Mouse (Mus musculus) CH12F3 (cell line): ENCODE data around the gene Serac1.

Source experiments
- in situ Hi-C: fragments of 300-500 bp; cut with MboI; formaldehyde crosslinking; loops from 2 replicates; pipeline ENCODE4 v1.14.3; 2020; ENCODE audit warnings: low sequenced_read_pairs

The Serac1 gene

DNA sequence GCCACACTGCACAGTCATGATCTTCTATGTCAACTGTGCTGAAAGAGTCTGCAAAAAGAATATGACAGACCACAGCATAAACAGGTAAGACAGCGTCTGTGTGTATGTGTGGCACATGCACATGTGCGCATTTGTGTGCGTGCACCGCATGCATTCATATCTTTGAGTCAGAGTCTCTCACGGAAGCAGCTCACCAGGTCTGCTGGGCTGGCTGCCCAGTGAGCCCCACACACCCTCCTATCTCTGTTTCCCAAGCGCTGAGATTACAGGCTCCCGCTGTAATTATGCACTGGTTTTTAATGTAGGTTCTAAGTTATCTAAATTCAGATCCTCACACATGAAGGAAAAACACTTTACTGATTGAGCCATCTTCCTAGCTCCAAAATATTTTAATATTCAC is 11.9 kb downstream of the Serac1 start:
- in situ Hi-C loops = no loop called here

DNA sequence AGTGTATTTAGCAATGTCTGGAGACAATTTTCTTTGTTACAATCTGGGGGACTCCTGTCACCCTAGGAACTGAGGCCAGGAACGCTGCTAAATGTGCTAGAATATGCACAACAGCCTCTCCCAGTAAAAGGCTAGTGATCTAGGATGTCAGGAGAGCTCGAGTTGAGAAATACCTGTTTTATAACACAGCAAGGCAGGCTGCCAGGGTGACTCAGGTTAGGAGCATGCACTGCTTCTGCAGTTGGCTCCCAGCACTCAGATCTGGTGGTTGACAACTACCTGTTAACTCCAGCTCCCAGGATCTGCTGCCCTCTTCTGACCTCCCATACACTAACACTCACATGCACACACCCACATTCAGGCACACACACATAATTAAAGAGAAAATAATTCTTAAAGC is 13.5 kb downstream of the Serac1 start:
- in situ Hi-C loops = no loop called here

DNA sequence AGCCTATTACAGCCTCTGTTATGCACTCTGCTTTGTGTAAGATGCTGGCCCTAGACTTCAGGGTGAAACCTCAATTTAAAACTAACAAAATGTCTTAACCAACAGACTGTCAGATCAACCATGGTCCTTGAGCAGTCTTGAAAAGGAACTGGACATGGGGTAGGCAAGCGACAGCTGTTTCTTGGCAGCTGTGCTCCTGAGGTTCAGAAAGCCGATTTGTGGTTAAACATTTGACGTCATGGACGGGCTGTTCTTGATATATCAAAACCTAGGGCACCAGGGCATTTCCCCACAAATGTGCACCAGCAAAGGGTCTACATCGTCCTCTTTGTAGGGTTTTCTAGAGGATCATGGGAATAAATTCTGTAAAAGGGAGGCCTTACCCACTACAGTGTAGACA is 16.0 kb downstream of the Serac1 start:
- in situ Hi-C loops = no loop called here

DNA sequence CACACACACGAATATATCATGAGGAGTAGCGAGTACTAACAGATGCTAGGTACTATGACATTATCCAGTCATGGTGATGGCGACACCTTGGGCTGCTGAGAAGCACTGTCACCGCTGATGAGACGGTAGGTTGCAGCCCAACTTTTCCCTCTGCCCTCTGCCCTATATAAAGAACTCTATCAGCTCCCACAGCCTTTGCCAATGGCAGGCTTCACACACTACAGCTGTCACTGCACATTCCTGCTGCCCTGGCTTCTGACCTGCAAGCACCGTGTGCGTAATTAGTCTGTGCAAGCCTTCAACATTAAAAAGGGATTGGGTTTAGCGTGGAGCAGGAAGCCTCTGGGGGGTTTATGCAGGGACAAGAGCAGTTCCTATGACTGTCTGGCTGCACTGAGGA is 16.7 kb downstream of the Serac1 start:
- in situ Hi-C loops = no loop called here

DNA sequence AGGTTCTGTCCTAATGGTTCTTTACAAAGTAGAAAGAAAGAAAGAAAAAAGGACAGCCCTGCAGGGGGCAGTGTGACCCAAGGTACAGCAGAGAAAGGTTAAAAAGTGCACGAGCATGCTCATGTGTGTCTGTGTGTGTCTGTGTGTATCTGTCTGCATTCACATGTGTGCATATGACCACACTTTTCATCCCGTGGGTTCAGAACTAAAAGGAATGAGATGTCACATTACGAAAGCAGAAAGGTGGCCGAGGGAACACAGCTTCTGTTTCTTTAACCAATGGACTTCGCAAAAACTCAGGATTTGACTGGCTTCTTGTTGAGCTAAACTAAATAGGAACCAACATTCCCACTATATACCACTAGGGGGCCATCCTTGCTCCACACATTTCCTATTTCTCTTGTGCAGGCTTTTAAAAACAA is 24.6 kb downstream of the Serac1 start:
- in situ Hi-C loops = no loop called here

DNA sequence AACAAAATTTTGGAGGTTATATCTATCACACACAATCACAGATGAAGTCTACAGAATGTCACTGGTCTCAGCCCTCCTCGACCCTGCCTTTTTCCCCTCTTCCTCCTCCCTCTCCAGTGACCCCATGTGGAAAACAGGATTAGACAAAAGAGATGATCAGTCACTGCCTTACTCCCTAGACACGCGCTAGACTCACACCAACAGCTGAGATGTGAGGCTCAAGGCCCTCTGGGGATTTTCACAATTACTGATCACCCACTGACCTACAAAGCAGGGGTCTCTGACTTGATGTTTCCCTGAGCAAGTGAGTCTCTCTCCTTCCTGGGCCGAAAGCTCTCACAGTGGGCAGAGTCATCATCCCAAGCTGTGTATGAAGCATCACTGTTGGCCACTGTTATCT is 26.7 kb downstream of the Serac1 start:
- in situ Hi-C loops = no loop called here

DNA sequence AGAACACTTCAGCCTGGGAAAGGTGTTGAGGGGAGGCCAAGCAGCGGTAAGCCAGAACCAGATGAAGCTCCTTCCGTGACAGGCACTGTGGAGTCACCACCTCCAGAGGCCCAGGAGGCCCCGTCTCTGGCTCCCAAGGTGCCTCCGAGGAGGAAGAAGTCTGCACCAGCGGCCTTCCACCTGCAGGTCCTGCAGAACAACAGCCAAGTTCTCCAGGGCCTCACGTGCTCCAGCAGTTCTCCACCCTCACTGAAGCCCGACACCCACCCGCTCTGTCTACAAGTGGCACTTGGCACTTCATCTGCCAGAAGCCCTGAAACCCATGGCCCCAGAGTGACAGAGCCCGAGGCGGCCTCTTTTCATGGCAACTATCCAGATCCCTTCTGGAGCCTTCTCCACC is 42.0 kb downstream of the Serac1 start:
- in situ Hi-C loops = no loop called here

DNA sequence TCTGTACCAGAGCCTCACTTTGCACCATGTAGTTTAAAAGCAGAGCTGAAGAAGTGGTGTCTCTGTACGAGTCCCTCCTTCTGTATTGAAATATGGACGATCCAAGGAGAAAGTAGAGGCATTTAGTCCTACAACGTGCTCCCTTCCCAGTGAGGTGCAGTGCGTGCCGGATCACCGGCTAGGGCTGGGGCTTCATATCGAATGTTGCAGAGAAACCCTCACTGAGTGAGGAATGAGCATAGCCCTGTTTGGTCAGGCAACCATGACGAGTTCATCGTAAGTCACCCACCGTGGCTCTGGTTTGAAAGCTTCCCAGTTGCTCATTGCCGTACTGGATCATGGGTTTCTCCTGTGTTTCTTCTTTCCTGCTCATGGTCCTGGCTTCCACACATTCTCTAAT is 42.7 kb downstream of the Serac1 start:
- in situ Hi-C loops = no loop called here

DNA sequence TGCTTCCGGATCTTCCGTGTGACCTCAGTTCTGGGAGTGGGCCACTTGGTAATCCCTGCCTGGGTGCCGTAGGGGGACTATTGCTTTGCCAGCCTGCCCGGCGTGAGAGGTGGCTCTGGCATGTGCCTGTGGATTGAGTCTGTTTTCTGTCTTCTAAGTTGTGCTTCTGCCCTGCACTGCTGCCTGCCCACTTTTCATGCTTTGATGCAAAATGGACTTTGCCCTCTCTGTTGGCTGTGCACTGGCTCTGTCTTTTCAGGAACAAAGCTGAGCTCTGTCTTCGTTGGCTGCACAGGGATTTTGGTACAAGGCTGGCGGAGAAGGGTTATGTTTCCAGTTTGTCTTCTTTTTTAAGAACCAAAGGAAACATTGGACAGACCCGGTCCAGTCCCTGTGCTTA is 43.1 kb downstream of the Serac1 start:
- in situ Hi-C loops = no loop called here

DNA sequence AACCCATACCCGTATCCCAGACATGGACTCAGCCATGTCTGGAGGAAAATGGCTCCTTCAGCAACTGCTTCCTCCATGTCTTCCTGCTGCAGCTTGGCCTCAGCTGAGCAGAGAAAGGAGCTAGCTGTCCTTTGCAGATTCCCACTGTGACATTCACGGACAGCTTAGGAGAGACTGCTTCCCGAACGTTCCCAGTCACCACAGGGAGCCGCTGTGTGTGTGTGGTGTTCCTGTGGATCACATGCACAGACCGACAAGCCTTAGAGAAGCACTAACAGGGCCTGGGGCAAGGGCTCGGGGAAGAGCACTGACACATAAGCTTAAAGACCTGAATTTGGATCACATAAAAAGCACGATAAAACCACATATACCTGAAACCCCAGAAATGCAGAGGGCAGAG is 43.9 kb downstream of the Serac1 start:
- in situ Hi-C loops = no loop called here

DNA sequence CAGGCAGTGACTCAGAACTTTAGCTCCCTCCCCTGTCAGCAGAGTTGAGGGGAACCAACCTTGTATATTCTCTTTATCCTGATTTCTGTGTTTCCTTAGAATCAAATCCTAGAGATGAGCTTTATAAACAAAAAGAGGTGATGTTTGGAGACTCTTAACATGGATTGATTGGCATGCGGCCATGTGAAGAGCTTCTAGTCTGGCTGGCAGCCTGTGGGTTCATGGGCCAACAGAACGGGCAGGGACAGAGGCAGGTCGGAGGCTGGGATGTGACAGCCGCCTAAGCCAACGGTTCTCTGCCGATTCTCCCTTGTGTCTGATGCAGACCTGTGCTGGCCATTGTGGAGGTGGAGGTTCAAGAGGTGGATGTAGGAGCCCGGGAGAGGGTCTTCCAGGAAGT is 53.7 kb downstream of the Serac1 start:
- in situ Hi-C loops = no loop called here

DNA sequence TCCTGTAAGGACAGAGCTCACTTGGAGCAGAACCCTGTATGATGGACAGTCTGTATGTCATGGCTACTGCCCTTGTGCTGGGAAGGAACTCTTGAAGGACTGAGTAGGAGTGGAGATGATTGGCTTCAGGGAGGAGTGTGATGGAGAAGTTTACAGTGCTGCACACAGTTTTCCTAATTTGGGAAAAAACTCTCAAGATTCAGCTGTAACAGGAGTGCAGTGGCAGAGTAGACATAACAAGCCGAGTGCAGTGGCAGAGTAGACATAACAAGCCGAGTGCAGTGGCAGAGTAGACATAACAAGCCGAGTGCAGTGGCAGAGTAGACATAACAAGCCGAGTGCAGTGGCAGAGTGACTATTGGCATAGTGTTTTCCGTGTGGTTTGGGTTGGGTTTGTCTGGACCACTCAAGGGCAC is 58.2 kb downstream of the Serac1 start:
- in situ Hi-C loops = loop anchor here (25.0 kb wide), 1 partner anchor 584 kb away; the partner anchor contains the start of gene Tmem242

DNA sequence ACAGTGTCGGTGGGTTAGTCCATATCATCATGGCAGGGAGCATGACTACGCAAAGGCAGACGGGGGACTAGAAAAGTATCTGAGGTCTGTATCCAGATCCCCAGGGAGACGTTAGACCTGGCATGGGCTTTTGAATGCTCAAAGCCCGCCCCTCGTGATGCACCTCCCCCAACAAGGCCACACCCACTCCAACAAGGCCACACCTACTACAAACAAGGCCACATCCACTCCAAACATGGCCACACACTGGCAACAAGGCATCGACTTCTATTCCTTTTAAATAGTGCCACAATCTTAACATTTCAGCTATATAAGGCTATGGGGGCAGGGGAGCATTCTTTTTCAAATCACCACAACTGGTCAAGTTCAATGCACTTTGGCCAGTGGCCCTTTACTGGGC is 58.9 kb downstream of the Serac1 start:
- in situ Hi-C loops = loop anchor here (25.0 kb wide), 1 partner anchor 583 kb away; the partner anchor contains the start of gene Tmem242

DNA sequence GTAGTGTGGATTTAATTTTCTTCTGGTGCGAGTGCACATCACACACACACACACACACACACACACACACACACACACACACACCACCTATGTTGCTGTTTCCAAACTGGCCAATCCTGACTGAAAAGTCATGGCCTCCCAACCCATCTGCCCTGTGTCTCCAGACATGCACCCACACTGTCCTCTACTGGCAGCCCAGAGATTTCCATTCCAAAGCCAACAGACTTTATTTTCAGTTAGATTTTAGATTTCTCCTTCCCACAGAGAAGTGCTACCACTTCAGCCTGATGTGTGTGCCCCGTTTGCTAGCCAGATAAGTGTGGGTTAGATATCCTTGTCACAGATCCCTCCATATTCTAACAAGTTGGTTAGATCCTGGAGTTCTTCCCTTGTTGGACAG is 59.8 kb downstream of the Serac1 start:
- in situ Hi-C loops = loop anchor here (25.0 kb wide), 1 partner anchor 582 kb away; the partner anchor contains the start of gene Tmem242

DNA sequence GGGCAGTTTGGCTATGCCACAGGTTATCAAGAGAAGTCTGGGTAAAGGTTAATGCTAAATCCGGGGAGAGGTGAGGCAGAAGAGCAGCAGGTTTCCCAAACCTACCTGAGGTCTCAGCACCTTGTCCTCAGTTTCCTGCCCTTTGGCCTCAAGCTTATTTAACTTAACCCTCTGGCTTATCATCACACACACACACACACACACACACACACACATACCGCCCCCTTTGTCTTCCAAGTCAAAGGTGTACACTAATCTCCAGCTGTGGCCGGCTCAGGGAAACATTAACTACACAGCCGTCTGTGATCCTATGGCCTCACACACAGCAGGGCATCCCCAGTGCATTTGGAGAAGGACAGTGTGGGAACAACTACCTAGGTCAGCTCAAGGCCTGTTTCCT is 61.2 kb downstream of the Serac1 start:
- in situ Hi-C loops = loop anchor here (25.0 kb wide), 1 partner anchor 581 kb away; the partner anchor contains the start of gene Tmem242

DNA sequence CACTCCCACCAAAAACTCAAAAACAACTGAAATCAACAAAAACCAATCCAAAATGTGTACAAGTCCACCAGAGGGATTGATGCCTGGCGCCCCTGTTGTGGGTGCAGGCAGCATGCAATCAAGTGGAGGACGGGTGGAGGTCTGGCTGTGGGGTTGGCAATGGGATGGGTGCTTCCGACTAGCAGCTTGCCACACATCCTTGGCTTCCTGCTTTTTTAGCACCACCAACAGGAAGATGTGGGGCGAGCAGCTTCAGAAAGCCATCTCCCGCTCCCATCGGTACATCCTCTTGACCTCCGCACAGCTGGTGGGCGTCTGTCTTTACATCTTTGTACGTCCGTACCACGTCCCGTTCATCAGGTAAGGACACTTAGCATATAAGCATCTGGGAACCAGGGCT is 62.3 kb downstream of the Serac1 start:
- in situ Hi-C loops = loop anchor here (25.0 kb wide), 1 partner anchor 580 kb away; the partner anchor contains the start of gene Tmem242

DNA sequence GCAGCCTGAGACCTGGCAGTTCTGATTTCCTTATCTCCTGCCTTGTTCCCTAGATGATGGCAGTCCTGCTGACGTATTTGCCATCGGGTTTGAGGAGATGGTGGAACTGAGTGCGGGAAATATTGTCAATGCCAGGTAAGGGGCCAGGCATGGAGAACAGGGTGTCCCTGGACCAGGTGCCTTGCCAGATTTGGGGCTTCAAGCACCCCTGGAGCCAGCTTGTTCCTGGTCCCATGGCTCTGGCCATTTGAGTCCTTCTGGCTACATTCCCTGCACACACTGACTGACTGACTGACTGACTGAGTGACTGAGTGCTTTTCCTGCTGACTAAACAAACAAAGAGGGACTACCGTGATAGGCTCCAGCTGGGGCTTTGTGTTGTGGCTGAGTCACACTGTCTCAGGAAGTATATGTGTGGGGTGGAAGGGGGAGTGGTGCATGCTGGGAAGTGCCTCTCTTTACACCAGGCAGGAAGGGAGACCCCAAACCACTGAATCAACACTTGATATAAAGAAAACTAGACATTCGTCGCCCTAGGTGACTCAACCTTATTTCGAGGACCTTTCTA is 63.2 kb downstream of the Serac1 start:
- in situ Hi-C loops = loop anchor here (25.0 kb wide), 1 partner anchor 579 kb away; the partner anchor contains the start of gene Tmem242

DNA sequence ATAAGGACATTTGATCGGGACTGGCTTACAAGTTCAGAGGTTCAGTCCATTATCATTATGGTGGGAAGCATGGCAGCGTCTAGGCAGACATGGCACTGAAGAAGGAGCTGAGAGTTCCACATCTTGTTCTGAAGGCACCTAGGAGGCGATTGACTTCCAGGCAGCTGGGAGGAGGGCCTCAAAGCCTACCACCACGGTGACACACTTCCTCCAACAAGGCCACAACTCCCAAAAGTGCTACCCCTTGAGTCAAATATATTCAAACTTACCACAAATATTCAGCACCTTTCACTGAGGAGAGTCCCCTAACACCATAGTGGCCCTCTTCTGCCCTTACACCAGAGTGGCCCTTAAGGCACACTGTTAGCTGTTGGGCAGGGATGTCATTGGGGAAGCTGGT is 64.6 kb downstream of the Serac1 start:
- in situ Hi-C loops = loop anchor here (25.0 kb wide), 1 partner anchor 578 kb away; the partner anchor contains the start of gene Tmem242

DNA sequence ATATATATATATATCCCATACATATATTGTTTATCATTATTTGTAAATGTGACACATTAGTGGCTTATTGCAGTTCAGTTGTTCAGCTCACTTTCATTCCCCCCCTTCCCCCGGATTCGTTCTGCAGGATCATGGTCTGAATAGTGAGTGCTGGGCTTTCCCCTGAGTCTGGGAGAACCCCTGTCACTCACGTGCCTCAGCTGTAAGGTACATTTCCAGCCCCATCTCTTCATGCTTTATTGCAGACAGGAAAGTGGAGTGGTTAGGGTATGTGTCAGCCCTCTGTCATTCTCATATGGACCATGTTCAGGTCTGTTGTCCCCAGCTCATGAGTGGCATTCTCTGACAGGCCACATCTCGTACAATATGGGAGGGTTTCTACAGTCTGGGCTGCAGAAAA is 66.5 kb downstream of the Serac1 start:
- in situ Hi-C loops = loop anchor here (25.0 kb wide), 1 partner anchor 576 kb away; the partner anchor contains the start of gene Tmem242

DNA sequence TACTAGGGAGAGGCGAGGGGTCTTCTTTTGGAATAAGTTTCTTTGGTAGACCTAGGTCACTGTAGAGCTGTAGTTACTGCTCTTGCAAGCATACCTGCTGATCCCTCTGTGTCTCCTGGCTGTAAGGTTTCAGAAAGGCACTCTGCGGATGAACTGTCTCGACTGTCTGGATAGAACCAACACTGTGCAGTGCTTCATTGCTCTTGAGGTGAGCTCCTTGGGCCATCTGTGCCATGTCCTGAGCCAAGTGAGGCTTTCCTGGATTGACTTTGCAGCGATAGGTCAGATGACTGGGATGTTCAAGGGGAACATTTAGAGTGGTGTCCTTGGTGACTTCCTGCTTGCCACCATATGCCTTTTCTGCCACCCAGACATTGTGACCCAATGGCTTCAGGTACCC is 69.9 kb downstream of the Serac1 start:
- in situ Hi-C loops = loop anchor here (10.0 to 25.0 kb wide), 2 partner anchors 65 to 572 kb away; partner anchors contain the start of genes Synj2 and Tmem242

DNA sequence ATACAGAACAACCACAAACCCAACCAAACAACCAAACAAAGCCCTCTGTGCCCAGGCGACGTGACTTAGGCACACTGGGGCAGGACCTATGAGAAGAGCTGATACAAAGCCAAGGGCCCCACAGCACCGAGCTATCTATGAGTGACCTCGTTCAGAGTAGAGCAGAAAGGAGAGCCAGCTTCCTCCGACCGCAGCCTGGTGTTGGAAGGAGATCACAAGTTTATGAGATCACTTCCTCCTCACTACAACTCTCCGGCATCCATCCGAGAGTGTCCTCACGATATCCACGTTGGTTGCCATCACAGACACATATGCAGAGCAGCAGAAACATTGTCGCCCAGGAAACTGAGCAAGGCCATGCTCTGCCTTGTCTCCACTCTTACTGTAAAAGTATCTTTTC is 71.0 kb downstream of the Serac1 start:
- in situ Hi-C loops = loop anchor here (10.0 to 25.0 kb wide), 2 partner anchors 64 to 571 kb away; partner anchors contain the start of genes Synj2 and Tmem242

DNA sequence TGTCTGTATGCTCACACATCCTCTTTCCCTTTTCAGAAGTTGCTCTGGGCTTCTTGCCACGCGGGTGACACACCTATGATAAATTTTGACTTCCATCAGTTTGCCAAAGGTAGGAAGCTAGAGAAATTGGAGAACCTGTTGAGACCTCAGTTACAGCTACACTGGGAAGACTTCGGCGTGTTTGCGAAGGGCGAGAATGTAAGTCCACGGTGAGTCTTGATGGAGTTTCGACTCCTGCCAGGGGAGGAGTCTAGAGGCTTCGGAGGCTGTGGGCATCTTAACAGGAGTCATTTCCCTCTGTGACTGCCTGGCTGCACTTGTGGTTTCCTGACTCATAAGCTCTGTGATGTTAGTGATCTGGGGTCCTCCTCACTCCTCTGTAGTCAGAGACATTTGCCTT is 71.6 kb downstream of the Serac1 start:
- in situ Hi-C loops = loop anchor here (10.0 to 25.0 kb wide), 2 partner anchors 63 to 571 kb away; partner anchors contain the start of genes Synj2 and Tmem242
